Mouse (Mus musculus): Measurements from ENCODE around the gene Tdrd5. TPM values are rescaled to one million over a fixed set of nuclear protein-coding genes. Genes with fewer than 3 reads are reported as not detected.
"Not testable (repeated sequence)": the region's sequence is repeated elsewhere in the genome, so short reads cannot be mapped to it uniquely, and the experiment has no call there.

The Tdrd5 gene
- polyA plus RNA-seq, 1 experiment from 2014 or later: 0.13 TPM

DNA sequence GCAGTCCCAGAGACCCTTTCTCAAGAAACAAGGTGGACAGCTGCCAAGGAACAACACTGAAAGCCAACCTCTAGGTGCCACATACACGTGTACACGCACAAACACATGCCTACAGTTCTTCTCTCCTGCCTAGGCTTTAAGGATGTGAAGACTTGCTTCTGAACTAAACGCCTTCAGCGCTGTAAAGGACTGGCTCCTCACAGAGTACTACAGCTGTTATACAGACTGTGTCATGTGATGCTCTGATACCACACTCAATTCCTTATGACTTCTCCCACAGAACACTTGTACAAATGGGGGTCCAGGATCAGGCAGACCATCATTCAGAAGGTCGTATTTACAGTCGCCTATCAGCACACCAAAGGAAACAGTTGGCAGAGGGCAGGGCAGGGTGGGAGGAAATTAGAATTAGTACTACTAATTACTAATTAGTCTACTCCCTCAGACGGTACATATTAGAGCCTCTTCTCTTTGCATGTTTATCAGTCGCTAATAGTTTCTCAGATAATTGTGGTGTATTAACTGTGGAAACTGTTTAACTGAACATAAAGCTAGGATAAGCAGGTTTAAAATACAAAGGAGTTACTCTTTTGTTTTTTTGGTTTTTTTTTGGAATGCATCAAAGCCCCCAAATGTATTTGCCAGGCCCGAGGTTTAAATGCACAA, 14.8 kb downstream of the Tdrd5 start:
- no peaks in the 10 kb centered on the region for H3K36me3 ChIP-seq
- H3K4me3 ChIP-seq: no peak overlapping the region
- ATAC-seq (ENCODE audit: insufficient number of reproducible peaks, insufficient read depth, low FRiP score, low TSS enrichment): no peak
- H3K9me3 ChIP-seq: no peaks in the 10 kb centered on the region
- H3K4me2 ChIP-seq (replicated peaks): no peak overlapping the region
- no peaks in the 10 kb centered on the region for H3K4me1 ChIP-seq
- no peak overlapping the region for H3K9ac ChIP-seq
- no peak overlapping the region for H3K27ac ChIP-seq
- WGBS: 77% methylated on average over 9 of the region's 9 CpGs
- no peaks in the 10 kb centered on the region for H3K27me3 ChIP-seq

DNA sequence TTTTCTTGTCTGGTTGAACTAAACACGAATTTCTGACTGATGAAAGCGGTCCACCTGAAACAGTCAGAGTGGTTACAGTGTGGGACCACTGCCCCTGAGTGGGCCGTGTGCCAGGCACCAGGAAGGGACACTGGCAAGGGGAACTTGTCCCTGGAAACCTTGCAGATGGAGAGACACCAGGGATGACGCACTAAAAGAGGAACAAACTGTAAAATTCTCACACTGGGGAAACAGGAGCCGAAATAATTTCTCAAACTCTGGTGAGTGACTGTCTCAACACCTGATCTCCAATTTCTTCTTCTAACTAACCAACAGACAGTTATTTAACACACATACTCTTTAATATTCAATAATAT, 17.9 kb downstream of the Tdrd5 start:
- Histone ChIP-seq H3K9ac (no peak overlapping the region), H3K27me3 (no peaks in the 10 kb centered on the region), H3K9me3 (no peaks in the 10 kb centered on the region), H3K36me3 (no peaks in the 10 kb centered on the region), H3K4me3 (no peak overlapping the region), H3K4me2 (replicated peaks) (no peak overlapping the region), H3K4me1 (no peaks in the 10 kb centered on the region), H3K27ac (no peak overlapping the region)
- WGBS: 83% methylated on average over 5 of the region's 5 CpGs
- no peak for ATAC-seq (ENCODE audit: insufficient number of reproducible peaks, insufficient read depth, low FRiP score, low TSS enrichment)

DNA sequence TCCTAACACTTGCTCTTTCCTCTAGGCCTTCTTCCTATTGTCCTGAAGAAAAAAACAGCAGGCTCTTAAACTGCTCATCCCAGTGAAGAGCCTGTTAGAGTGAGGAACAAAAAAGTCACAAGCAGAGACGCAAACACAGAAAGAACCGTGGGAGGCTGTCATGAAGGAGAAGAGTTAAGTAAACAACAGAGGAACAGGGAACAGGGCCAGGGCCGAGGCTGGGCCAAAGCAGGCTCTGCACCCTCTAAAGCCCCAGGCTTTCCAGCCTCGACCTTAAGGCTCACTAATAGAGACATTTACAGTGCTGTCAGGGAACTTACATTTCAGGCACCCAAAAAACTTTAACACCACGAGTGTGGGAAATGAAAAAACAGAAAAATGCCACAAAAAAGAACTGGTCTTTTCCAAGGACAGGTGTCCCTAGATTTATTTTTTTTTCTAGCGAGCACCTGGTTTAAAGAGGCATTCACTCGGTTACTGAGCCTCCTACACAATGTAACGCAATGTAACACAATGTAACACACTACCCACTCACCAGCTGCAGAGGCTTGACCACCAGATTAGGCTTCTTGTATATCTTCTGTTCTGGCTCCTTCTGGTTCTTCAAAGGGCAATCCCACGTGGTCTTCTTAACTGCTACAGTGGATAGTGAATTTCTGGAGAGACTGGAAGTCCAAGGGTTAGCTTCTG, 18.5 kb downstream of the Tdrd5 start:
- no peak overlapping the region for H3K4me2 ChIP-seq (replicated peaks)
- no peaks in the 10 kb centered on the region for H3K4me1 ChIP-seq
- H3K9ac ChIP-seq: no peak overlapping the region
- 45% methylated on average over 9 of the region's 9 CpGs for WGBS
- no peak overlapping the region for H3K4me3 ChIP-seq
- ATAC-seq (ENCODE audit: insufficient number of reproducible peaks, insufficient read depth, low FRiP score, low TSS enrichment): no peak
- H3K27me3 ChIP-seq: no peaks in the 10 kb centered on the region
- H3K36me3 ChIP-seq: no peaks in the 10 kb centered on the region
- H3K27ac ChIP-seq: no peak overlapping the region
- H3K9me3 ChIP-seq: no peaks in the 10 kb centered on the region

DNA sequence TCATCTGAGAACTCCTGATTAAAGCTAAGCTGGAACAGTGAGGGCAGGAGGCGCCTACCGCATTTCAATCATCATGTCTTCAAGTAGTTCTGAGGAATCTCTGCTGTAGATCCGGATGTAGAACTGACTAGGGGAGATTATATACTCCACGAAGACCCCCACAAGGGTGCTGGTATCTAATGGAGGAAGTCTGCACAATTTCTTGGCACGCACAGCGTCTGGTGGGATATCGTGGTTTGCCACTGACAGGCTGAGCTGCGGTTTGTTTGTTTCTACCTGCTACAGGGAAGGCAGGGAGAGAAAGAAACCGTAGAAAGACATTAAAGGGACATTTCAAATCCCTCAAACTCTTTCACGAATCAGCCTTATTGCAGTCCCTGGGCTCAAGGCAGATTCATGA, 19.3 kb downstream of the Tdrd5 start:
- 74% methylated on average over 10 of the region's 10 CpGs for WGBS
- H3K4me3 ChIP-seq: no peak overlapping the region
- no peak overlapping the region for H3K9ac ChIP-seq
- H3K9me3 ChIP-seq: no peaks in the 10 kb centered on the region
- H3K27me3 ChIP-seq: no peaks in the 10 kb centered on the region
- no peak overlapping the region for H3K4me2 ChIP-seq (replicated peaks)
- ATAC-seq (ENCODE audit: insufficient number of reproducible peaks, insufficient read depth, low FRiP score, low TSS enrichment): no peak
- no peak overlapping the region for H3K27ac ChIP-seq
- no peaks in the 10 kb centered on the region for H3K36me3 ChIP-seq
- H3K4me1 ChIP-seq: no peaks in the 10 kb centered on the region

DNA sequence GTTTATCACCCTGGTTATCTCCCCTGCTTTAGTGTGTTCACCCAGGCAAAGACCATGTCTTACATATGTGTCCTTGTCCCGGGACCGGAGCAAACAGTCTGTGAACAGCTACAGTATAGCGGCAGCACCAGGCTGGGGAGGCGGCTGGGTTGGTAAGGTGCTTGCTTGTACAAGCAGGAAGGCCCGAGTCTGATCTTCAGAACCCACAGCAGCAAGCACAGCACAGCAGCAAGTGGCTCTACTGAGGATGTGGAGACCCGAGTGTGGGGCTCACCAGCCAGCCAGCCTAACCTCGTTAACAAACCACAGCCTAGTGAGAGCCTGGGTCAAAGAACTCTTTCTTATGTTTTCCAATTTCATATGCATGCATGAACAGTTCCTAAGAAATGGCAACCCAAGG, 23.3 kb downstream of the Tdrd5 start:
- Histone ChIP-seq H3K9me3 (no peaks in the 10 kb centered on the region), H3K36me3 (no peaks in the 10 kb centered on the region), H3K27ac (no peak overlapping the region), H3K4me2 (replicated peaks) (no peak overlapping the region), H3K27me3 (no peaks in the 10 kb centered on the region), H3K4me3 (no peak overlapping the region), H3K9ac (no peak overlapping the region), H3K4me1 (no peaks in the 10 kb centered on the region)
- 74% methylated on average over 7 of the region's 7 CpGs for WGBS
- no peak for ATAC-seq (ENCODE audit: insufficient number of reproducible peaks, insufficient read depth, low FRiP score, low TSS enrichment)

DNA sequence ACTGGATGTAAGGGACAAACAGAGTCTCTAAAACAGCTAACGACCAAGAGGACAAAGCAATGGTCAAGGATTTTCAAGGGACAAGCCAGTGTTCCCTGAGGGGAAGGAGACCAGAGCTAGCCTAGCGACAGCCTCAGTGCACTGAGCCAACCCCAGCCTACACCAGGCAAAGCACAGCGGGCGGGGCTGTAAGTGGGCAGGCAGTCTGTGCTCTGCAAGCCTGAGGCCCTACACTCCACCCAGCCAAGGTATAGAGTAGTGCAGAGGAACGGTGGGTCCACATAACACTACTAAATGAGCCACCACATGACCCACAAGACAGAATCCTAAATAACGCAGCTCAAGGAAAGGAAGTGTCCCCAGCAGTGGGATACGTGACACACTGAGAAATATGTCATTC, 29.8 kb downstream of the Tdrd5 start:
- ATAC-seq (ENCODE audit: insufficient number of reproducible peaks, insufficient read depth, low FRiP score, low TSS enrichment): no peak
- Histone ChIP-seq H3K4me2 (replicated peaks) (no peak overlapping the region), H3K4me1 (no peaks in the 10 kb centered on the region), H3K4me3 (no peak overlapping the region), H3K9me3 (no peaks in the 10 kb centered on the region), H3K9ac (no peak overlapping the region), H3K27ac (no peak overlapping the region), H3K36me3 (no peaks in the 10 kb centered on the region), H3K27me3 (no peaks in the 10 kb centered on the region)
- 57% methylated on average over 7 of the region's 7 CpGs for WGBS

DNA sequence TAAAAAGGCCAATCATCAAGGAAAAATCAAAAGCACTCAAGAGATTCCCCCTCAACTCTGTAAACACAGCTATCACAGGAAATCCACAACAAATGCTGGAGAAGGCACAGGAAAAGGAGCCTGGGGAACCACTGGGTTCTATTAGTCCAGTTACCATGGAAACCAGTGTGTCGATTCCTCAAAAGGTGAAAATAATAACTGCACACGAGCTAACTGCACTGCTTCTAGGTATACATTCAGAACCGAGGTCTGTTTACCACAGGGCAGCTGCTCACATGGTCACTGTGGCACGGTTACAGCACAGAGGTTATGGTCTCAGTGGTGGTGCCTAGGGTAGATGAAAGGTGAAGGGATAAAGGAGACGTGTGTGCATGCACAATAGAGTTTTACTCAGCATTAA, 31.8 kb downstream of the Tdrd5 start:
- no peak for ATAC-seq (ENCODE audit: insufficient number of reproducible peaks, insufficient read depth, low FRiP score, low TSS enrichment)
- Histone ChIP-seq H3K9me3 (no peaks in the 10 kb centered on the region), H3K9ac (no peak overlapping the region), H3K36me3 (no peaks in the 10 kb centered on the region), H3K27me3 (no peaks in the 10 kb centered on the region), H3K4me3 (no peak overlapping the region), H3K4me2 (replicated peaks) (no peak overlapping the region), H3K4me1 (no peaks in the 10 kb centered on the region), H3K27ac (no peak overlapping the region)
- WGBS: 35% methylated on average over 5 of the region's 5 CpGs

DNA sequence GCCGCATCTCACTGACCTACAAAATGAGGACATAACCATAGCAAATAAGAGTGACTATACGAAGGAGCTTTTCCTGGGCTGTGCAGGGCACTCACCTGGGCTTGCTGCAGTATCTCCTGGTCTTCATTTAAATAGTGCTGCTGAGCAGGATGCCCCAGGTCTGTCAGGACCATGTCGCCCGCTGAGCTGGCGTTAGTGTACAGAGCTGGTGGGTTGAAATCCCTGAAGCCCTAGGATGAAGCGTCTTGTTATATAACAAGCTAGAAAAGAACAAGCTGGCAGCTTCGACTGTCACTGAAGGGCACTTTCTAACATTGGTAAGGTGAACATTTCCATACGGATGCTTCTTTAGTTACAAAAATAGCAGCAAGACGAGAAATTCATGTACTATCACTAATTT, 33.0 kb downstream of the Tdrd5 start:
- Histone ChIP-seq H3K4me1 (no peaks in the 10 kb centered on the region), H3K4me3 (no peak overlapping the region), H3K27ac (no peak overlapping the region)

DNA sequence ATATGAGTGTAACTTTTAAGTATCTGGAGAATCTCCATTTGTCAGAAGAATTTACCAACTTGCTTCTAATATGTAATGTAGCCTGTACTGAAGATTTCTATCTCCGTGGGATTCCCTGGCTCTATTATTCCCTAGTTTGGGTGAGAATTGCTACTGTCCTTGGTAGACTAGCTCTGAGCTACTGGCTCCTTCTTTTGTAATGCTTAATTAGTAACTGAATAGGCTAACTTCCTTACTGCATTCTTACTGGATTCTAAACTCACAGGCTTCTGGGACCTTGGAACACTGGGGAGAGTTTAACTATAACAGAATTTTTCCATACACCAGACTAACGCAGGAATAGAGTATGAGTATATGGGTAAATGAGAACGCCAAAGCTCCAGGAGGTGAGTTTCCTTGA, 34.9 kb downstream of the Tdrd5 start:
- not testable (repeated sequence) for ATAC-seq (ENCODE audit: insufficient number of reproducible peaks, insufficient read depth, low FRiP score, low TSS enrichment); H3K27ac ChIP-seq; H3K9ac ChIP-seq; H3K4me1 ChIP-seq; H3K36me3 ChIP-seq; H3K27me3 ChIP-seq; H3K9me3 ChIP-seq; H3K4me3 ChIP-seq; H3K4me2 ChIP-seq (replicated peaks)
- 26% methylated on average over 3 of the region's 3 CpGs for WGBS

More for the DNA sequence above, 33.0 kb downstream of the Tdrd5 start:
- no peak overlapping the region for H3K4me2 ChIP-seq (replicated peaks)
- no peaks in the 10 kb centered on the region for H3K36me3 ChIP-seq
- WGBS: 81% methylated on average over 9 of the region's 9 CpGs
- H3K27me3 ChIP-seq: no peaks in the 10 kb centered on the region
- H3K9me3 ChIP-seq: no peaks in the 10 kb centered on the region
- ATAC-seq (ENCODE audit: insufficient number of reproducible peaks, insufficient read depth, low FRiP score, low TSS enrichment): no peak
- H3K9ac ChIP-seq: no peak overlapping the region

DNA sequence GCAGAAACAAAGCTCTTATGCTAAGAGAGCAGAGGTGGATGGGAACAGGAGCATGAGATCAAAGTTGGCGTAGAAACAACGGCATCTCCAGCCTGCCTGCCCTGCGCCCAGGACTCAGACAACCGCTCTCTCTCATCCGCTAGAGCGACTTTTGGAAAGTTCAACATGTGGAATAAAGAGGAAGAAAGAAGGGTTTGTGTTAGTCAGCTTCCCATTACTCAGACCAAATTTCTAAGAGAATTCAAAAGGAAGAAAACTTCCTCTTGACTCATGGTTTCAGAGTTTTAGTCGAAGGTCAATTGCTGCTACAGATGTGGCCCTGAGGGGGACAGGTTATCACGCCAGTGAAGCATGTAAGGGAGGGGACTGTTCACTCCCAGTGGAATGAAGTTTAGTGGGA, 39.5 kb downstream of the Tdrd5 start:
- Histone ChIP-seq H3K27ac (no peak overlapping the region), H3K4me3 (no peak overlapping the region), H3K27me3 (no peaks in the 10 kb centered on the region), H3K9me3 (no peaks in the 10 kb centered on the region), H3K9ac (no peak overlapping the region), H3K4me1 (no peaks in the 10 kb centered on the region), H3K36me3 (no peaks in the 10 kb centered on the region), H3K4me2 (replicated peaks) (no peak overlapping the region)
- 82% methylated on average over 8 of the region's 8 CpGs for WGBS
- ATAC-seq (ENCODE audit: insufficient number of reproducible peaks, insufficient read depth, low FRiP score, low TSS enrichment): no peak

DNA sequence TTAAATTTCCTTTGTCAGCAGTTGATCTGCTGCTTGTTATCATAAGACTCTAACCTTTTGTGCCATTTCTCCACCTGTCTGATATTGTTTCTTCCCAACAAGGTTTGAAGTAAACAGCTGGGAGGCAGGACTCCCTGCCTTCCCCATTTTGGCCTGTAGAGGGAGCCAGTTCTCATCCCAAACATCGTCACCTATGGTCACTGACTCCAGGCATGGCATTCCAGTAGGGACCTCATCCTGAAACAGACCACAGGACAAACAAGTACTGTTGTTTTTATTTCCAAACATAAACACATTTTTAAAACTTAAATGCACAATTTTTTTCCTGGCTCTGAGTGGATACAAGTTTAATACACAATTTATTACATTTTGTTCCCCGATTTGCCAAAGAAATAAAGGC, 40.1 kb downstream of the Tdrd5 start:
- 48% methylated on average over 2 of the region's 2 CpGs for WGBS
- no peak overlapping the region for H3K4me3 ChIP-seq
- no peak overlapping the region for H3K27ac ChIP-seq
- no peak overlapping the region for H3K9ac ChIP-seq
- no peaks in the 10 kb centered on the region for H3K27me3 ChIP-seq
- H3K36me3 ChIP-seq: no peaks in the 10 kb centered on the region
- ATAC-seq (ENCODE audit: insufficient number of reproducible peaks, insufficient read depth, low FRiP score, low TSS enrichment): no peak
- no peaks in the 10 kb centered on the region for H3K4me1 ChIP-seq
- H3K9me3 ChIP-seq: no peaks in the 10 kb centered on the region
- H3K4me2 ChIP-seq (replicated peaks): no peak overlapping the region

DNA sequence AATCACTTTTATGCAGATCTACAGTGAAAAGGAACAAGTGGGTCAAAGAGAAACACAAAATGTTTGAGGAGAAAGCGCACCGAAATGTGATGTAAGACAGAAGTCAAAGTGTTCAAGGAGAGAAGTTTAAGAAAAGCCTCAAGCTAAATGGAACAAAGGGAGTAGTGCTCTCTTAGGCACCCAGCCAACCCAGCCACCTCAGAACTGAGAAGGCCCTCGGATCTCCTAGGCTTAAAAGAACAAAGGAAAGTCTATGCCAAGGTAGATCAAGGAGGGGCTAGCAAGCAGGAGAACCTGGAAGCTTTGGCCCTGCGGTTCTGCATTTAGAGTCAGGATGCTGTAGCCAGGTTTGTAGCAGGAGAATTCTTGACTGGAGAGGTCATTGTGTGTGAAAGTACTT, 48.6 kb downstream of the Tdrd5 start:
- Histone ChIP-seq H3K4me3 (no peak overlapping the region), H3K9me3 (no peaks in the 10 kb centered on the region), H3K4me1 (no peaks in the 10 kb centered on the region), H3K4me2 (replicated peaks) (no peak overlapping the region), H3K9ac (no peak overlapping the region), H3K36me3 (no peaks in the 10 kb centered on the region), H3K27me3 (no peaks in the 10 kb centered on the region), H3K27ac (no peak overlapping the region)
- 69% methylated on average over 4 of the region's 4 CpGs for WGBS
- ATAC-seq (ENCODE audit: insufficient number of reproducible peaks, insufficient read depth, low FRiP score, low TSS enrichment): no peak

All from embryonic facial prominence, embryonic 12.5 days (tissue).